Mouse (Mus musculus): ENCODE measurements around the gene Cga. TPM values are rescaled to one million over a fixed set of nuclear protein-coding genes. Genes with fewer than 3 reads are reported as not detected.

Gene Cga
- polyA plus RNA-seq (2012; rRNA removed), result 1.1 TPM in 1 of 2 replicates, not detected in the other

GRCm38 (mm10) chr4:34893479-34893878 lies at the start of gene Cga:
TSS of gene Cga (plus strand) at chr4:34893779.

GRCm38 (mm10) chr4:34882818-34883217 lies 10.8 kb upstream of the Cga start, which contains the start of gene Zfp292:
TSS of gene Zfp292 (minus strand) at chr4:34882960.

Other genes with a start within 250 kb of the Cga start
- 24.9 and 26.3 TPM in 2 replicates for gene Slc35a1, start 206.3 kb upstream of the Cga start, polyA plus RNA-seq (2012; rRNA removed)
- gene Cfap206, start 163.6 kb upstream of the Cga start, polyA plus RNA-seq (2012; rRNA removed), result 2.6 and 2.9 TPM in 2 replicates
- gene Gm136, start 137.5 kb upstream of the Cga start, polyA plus RNA-seq (2012; rRNA removed), result 0.05 TPM in 1 of 2 replicates, not detected in the other
- 23.3 and 24.3 TPM in 2 replicates for gene Smim8, start 115.4 kb upstream of the Cga start, polyA plus RNA-seq (2012; rRNA removed)
- gene Zfp292, start 10.8 kb upstream of the Cga start, polyA plus RNA-seq (2012; rRNA removed), result 18.8 and 21.0 TPM in 2 replicates